Mouse (Mus musculus): ENCODE data around the gene Herc1.
A peak's percentile ranks its signal among the peaks of the same experiment; 100 is the strongest.

Gene Herc1

DNA sequence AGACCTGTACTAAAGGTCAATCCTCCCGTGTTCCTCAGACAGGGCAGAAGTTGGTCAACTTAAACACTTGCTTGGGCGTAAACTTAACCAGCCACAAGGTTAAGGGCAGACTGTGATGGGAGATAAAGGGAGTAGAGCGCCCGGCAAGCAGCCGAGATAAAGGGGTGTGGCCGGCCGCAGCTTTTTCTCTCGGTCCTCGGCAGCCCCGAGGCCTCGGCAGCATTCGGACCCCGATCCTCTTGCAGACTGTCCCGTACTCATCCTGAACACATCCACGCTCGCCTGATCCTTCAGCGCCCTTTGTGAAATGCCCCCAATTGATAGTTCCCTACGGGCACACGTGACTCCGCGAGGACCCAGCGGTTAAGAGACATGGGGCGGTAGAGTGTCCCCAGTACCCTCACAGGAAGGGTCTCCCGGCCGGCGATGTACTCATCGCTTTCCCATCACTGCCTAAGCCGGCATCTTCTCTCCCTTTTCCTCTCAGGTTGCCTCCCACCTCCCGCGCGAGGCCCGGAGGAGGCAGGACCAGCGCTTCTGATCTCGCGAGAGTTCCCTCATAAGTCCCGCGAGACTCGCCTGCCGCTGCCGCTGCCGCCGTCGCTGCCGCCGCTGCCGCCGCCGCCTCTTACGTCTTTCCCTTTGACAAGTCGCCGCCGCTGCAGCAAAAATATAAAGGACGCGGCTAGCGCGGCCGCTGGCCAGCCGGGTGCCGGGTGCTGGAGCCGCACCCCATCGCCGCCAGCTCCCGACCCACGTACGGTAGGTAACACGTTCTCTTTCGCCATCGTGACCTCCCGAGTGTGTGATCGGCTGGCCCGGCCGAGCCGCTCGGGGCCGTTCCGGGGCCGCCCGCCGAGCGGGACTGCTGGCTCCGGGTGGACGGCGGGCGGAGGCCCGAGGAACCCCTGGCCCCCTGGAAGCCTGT, at the start of gene Herc1:
Herc1 (plus strand) TSS at position 591 of the 928 bp plus-strand sequence.
- DNase-seq, result peak; percentile 95 to 96

DNA sequence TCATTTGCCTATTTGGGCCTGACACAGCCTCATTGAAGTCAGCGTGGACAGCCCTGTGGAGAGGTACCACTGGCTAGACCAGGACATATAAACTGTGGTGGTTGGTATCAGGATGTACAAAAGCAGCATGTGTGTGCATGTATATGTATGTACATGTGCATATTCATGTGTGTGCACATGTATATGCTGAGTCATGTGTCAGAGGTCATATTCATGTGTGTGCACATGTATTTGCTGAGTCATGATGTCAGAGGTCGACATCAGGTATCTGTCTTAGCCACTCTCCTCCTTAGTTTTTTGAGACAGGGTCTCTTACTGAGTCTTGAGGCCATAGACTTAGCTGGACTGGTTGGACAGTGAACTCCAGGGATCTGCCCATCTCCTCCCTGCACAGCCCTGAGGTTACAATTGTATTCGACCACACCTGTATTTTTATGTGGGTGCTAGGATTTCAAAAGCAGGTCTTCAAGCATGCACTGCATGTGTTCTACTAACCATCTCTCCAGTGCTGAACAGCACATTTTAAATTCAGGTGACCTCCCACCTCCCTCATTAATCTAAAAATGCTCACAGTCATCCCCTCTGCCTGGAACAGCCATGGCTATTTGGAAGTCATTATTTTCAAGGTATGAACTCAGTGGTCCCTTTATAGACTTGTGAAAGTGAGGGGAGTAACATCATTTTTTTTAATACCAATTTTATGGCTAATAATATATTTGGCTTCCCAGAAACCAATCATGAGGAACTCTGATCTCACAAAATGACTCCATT, 45.7 kb upstream of the Herc1 start:
- DNase-seq, result no peak

DNA sequence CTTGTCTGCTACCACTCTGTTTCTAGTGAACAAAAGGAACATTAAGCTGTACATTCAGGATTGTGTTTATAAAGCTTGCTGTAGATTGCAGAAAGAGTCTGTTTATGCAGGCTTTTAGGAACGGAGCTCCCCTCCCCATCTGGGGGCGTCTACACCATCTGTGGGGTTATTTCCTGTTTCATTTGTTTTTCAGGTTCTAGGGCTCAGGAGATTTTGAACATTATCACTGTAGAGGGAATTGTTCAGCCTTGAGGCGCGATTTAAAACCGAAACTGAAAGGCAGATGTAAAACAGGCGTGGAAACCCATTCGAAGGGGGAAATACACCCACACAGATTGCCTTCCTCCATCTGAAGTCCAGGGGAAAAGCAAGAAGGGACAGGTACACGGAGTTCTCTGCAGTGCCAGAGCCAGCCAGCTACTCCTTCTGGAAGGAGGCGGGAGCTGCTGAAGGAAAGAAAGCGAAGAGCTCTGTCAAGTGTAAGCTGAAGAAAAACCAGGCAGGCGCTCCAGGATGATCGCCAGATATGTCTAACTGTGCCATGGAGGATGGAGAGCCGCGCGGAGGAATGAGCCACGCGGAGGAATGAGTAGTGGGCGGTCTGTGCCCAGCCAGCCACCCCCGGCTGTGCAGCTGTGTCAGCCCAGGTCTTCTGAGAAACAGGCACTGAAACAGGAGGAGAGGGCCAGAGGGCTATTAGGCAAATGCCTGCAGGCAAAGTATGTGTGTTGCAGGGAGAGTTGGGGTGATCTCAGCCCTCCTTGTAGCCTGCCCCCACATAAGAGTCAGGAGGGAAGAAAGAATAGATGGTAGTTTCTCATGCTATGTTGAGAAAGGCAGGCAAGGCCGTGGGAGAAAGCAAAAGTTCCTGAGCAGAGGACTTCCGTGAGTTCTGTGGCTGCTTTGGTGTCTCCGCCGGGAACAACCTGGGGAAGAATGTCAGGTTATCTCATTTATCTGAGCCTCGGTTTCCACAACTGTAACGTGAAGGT, 44.8 kb upstream of the Herc1 start:
- peak; percentile 47 to 63 for DNase-seq

DNA sequence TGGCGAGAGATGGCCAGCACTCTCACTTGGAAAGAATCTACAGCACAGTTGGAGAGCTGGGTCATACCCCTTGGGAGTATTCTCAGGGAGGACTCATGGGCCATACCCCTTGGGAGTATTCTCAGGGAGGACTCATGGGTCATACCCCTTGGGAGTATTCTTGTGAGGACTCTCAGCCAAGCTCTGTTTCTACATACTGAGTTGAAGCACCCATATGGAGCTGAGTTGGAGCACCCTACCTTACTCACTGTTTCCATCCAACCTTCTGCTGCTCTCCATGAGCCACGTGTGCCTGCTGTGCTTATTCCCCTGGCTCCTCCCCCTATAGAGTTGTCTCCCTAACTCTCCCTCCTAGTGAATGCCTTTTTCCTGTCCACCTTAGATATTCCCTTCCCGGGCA, 43.8 kb upstream of the Herc1 start:
- DNase-seq, result no peak

DNA sequence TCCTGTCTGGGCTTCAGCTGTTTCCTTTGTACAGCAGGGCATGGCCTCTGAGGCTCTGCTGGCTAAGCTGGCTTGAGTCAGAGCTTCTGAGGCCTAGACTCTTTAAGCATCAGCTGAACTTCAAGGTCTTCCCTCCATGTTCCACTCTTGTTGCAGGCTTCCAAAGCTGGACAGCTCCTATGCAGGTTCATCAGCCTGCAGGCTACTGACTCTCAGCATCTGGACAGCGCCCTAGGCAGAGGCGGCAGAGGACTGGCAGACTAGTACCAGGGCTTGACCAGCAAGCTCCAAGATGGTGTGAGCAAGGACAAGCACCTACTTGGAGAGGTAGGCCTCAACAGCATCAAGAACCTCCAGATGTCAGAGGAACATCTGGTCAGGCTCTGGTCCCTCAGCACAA, 42.9 kb upstream of the Herc1 start:
- DNase-seq, result no peak

DNA sequence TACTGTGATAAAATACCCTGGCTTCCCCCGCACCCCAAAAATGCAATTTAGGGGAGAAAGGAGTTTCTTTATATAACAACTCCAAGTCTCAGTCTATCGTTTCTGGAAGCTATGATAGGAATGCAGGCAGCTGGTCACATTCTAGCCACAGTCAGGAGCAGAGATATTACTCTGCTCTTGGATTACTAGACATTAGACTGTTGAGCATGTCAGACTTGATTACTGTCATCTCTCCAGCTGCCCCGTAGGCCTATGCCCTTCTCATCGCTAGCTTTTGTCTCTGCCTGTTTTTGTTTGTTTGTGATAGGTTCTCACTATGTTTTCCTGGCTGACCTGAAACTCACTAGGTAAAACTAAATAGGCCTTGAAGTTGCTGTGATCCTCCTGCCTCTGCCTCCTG, 41.5 kb upstream of the Herc1 start:
- DNase-seq, result no peak

DNA sequence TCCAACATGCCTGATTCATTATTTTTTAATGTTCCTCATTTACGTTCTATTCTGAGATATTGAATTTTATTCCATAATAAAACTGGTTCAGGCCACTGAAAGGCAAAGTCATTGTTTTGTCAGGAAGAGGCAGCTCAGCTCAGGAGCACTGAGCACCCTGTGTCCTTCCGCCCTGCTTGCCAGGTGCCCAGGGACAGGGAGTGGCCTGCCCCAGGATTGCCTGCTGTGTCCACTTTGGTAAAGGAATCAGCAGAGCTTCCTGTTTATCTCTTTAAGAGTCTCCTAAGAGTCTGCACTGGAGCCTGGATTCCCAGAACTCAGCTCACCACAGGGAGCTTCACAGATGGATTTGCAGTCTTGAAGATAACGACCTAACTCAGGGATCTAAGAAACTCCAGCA, 38.8 kb upstream of the Herc1 start:
- peak in 1 of 2 experiments; percentile 10 for DNase-seq

DNA sequence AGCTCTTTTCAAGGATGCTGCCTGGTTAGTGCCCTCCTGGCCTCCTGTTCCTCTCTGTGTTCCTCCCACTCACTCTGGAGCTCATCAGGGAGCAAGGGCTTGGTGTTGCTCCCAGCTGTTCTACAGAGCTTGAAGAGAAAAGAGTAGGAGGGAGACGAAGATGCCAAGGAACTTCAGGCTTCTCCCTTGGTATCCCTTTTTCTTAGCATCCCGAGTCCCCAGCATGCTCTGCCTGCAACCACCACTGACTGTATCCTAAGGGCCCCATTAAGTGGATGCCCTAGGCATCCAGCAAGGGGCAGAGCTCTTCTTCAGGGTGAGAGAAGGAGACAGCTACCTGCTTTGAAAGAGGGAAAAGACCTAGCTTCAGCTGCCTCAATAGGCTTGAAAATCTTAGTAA, 33.6 kb upstream of the Herc1 start:
- DNase-seq, result no peak

DNA sequence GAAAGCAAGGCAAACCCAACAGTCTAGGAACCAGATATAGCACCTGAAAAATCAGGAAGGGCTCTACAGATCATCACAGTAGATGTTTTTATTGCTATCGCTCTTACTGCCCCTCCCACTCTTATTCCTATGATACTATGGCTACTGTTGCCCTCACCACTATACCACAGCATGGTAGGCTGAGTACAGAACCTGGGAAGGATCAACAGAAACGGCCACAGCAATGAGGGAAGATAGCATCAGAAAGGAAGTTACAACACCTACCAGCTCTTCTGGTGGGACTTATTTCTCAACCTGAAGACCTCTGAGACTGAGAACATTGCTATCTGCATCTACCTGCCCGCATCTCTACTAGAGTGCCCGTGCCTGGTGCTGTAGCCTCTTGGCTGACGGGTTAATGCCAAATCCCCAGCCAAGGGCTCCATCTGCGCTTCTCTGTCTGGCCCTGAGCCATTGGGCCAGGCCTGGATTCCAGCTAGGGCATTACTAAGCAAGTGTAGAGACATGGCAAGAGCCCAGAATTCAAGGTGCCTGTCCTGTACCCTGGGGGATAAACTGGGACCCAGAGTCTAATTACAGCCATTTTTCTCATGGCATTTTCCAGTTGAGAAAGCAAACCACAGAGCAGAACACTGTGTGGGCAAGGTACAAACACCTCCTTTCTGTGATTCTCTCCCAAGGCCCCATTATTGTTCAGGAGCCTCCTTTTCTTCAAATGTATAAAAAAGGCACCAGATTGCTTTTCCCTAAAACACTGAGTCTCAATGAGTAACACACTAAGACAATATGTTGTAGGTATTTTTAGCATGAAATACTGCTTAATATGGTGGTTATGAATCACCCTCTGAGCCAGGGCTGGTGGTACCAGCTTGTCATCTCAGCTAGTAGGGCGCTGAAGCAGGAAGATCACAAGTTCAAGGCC, 28.0 kb upstream of the Herc1 start:
- peak; percentile 95 to 96 for DNase-seq

DNA sequence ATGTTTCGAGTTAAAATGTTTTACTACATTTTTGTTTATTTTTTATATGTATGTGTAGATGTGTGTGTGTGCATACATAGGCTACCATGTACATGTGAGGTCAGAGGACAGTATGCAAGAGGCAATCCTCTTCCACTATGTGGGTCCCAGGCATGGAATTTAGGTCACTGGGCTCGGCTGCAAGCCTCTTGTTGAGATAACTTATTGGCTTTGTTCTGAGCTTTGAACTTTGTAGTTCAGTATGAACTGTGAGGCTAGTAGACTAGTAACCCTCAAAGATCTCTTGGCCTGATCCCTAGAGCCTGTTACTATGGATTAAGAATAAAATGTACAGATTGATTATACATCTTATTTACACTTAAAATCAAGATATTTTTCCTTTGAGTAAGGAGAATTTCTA, 23.4 kb upstream of the Herc1 start:
- DNase-seq, result no peak

DNA sequence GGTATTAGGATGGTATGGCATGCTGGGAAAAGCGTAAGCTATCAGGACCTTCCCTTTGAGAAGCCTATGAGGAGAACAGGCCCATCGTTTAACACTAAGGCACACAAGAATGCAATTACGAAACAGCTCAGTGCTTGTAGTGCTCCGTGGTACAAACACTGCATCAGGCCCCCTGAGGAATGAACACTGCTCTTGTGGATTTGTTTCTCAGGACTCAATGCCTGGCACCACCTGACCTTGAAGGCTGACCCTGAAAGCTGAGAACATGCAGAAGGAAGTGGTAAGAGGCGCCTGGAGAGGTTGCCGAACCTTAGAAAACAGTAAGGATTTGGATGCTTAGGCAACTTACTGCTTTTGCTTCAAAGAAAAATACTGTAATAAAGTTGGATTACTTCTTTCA, 20.8 kb upstream of the Herc1 start:
- DNase-seq, result no peak

DNA sequence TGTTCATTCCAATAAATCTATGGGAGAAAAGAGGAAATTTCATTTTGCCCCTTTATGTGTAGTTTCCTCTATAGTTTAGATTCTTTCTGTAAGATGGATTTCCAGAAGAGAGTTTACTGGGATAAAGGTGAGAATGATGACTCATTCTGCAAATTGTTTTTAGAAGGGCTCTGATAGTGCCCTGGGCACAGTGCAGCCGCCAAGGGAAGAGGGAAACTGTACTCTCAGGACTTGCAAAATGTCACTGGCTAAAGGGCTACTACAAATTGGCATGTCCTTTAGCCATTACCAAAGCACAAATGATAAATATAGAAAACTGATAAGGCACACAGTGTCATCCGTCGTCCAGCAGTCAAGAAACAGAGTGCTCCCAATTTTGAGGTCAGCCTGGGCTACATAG, 19.8 kb upstream of the Herc1 start:
- DNase-seq, result no peak

DNA sequence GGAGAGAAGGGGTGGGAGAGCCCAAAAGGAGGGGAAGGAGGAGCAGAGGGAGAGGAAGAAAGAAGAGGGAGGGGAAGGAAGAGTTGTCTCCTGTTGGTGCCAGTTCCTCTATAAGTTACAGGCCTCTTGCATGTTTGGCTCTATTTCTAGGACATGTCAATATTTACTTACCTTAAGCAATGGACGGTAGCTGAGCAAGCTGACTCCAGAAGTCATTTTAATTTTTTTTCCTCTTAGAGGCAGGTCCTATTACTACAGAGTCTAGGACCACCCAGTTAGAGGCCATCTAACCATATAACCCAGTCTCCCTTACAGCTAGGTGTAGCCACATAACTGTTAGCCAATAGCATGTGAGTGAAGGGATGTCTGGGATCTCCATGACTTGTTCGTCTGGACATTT, 18.7 kb upstream of the Herc1 start:
- no peak for DNase-seq

DNA sequence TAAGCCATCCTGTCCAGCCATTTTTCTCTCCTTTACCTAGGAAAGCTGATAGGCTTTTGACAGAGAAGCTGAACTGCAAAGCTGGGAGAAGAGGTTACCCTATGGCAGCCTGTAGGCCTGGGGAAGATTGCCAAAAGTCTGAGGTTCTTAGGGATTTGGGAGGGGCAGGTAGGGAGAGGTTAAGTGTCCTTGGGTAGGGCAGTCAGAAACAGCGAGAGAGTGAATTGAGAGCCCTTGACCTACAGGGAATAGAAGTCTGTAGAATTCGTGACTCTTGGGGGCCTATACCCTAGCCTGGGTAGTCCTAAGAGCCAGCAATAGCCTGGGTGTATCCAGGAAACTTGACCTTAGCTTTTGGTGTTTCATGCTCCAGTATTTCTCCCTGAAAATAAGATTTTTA, 17.9 kb upstream of the Herc1 start:
- DNase-seq, result no peak

DNA sequence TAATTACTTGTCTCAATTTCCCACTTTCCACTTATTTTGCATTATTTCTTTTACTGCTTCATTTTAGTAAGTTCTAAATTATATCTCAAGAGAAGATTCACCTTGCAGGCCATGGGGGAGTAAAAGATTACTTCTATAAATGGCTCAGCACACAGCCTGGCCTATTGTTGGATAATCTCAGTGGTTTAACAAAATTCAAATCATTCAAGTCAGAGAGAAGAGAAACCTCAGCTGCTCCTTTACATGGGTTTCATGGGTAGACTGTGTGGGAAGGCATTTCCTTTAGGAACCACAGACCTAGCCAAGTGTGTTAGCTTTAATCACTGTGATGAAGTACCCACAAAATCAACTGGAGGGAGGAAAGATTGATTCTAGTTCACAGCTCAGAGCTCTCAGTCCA, 13.0 kb upstream of the Herc1 start:
- DNase-seq, result no peak

DNA sequence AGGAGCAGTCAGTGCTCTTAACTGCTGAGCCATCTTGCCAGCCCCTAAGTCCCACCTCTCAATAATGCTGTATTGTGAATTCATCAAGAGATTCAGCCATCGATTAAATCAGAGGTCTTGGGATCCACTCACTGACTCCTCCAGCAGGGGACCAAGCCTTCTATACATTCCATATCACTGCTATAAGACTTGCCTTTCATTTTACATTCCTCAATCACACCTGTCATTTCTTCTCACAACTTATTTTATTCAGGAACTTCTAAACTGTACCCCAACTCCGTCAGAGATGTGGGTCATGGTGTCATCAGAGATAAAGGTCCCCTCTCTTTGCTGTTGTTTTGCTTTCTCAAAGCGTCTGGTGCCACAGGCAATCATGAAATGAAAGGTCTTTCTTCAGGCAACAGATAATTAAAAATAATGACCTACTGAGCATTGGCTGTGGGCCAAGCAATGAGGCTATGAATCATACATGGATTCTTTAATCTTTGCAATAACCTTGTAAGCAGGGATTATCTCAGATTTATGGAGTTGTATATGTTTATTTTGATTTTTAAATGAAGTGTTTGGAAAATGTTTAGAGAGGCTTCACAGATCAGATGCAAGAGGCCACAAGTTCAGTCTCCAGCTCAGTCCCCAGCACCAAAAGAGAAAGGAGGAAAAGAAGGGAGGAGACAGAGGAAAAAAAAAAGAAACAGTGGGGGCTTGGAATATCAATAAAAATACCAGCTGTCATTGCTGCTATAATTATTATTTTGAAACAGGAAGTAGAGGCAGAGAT, 12.1 kb upstream of the Herc1 start:
- DNase-seq, result no peak

DNA sequence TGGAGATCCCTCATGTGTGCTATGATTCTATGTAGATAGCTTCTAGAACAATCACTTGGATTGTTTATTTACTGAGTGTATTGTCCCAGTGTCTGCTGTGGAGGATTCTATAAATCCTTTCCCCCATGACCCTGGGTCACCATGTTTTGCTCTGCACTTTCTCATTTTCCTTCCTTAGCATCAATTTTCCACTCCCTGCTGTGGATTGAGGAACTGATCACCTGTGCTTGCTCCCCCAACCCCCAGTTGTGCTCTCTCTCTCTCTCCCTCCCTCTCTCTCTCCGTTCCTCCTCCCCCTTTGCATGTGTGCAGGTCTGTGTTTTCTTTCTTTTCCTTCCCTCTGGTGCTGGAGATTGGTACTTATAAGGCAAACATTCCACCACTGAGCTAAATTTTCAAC, 10.5 kb upstream of the Herc1 start:
- DNase-seq, result no peak

DNA sequence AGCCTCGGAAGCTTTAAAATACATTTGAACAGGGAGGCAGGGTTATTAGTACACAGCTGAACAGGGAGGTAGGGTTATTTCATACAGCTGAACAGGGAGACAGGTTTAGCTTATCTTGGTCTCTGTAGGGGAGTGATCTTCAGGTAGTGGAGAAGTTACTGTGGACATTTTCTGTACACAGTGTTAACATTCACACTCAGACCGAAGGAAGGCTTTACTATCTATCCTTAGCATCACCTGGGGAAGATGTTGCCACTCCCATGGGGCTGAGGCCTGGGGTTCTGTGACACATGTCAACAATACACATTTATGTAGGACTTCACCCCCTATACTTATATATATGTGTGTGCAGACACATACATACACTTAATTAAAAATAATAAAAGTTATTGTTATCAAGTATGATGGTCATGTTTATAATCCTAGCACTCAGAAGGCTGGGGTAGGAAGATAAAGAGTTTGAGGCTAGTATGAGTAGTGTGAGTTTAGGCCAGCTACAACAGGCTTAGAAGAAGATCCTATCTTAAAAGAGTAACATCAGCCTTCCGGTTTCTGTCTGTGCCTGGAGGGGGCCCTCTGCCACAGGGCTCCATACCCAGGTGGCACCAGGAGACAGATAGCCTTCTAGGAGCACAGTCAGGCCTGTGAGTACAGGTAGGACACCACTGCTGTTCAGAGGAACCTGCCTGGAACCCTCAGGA, 9.7 kb upstream of the Herc1 start:
- no peak for DNase-seq

DNA sequence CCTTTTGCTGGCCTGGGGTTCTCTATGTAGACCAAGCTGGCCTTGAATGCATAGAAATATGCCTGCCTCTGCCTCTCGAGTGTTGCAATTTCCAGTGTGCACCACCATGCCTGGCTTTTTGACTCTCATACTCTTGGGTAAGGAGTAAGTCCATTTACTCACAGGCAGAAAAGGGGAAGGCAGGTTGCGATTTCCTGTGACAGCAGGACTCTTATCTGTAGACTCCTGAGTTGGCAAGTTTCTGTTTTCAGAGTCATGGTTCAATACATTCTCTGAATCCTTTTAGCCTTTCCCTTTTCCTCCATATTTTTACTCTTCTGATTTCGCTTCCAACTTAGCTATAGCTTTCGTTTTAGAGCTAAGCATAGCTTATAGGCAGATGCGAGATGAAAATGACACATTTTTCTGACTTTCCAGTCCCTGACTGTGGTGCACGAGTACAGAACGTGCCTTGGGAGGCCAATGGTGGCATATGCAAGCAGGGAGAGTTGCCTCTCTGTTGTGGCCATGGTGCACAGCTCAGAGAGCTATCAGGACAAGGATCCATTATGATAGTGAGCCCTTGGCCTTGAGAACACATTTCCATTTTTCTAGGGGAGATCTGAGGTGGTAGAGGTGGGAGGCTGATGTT, 2.7 kb upstream of the Herc1 start:
- DNase-seq, result no peak

Data from cerebellum, postnatal 36 days (tissue).